Mouse (Mus musculus) erythroid progenitor cell, adult 5-6 weeks (primary cell): Measurements from ENCODE around the gene Dnmt3a. TPM values are rescaled to one million over a fixed set of nuclear protein-coding genes. Genes with fewer than 3 reads are reported as not detected.

Experiments
- ATAC-seq: replicated peaks from 2 replicates; pipeline ENCODE4 v1.8.0; 2016; ENCODE audit warnings: moderate number of reproducible peaks, mild to moderate bottlenecking, moderate TSS enrichment, inconsistent platforms; ENCODE audit not compliant: poor library complexity, low FRiP score, severe bottlenecking
- total RNA-seq, 2 experiments: library from RNA; stranded (forward) in 1 of 2; stranded (reverse) in 1 of 2; fragments of 150-400 nt in 1 of 2; fragments of 186-747, 209-891 nt in 1 of 2; gene quantifications; 2 replicates each; pipeline versions ENCODE4 v1.2.3 to v1.2.4; 2015 to 2017; ENCODE audit warnings: low replicate concordance in 2 of 2

Dnmt3a gene
- total RNA-seq, 2 experiments from 2014 or later, result 0.83 to 1.3 TPM

DNA sequence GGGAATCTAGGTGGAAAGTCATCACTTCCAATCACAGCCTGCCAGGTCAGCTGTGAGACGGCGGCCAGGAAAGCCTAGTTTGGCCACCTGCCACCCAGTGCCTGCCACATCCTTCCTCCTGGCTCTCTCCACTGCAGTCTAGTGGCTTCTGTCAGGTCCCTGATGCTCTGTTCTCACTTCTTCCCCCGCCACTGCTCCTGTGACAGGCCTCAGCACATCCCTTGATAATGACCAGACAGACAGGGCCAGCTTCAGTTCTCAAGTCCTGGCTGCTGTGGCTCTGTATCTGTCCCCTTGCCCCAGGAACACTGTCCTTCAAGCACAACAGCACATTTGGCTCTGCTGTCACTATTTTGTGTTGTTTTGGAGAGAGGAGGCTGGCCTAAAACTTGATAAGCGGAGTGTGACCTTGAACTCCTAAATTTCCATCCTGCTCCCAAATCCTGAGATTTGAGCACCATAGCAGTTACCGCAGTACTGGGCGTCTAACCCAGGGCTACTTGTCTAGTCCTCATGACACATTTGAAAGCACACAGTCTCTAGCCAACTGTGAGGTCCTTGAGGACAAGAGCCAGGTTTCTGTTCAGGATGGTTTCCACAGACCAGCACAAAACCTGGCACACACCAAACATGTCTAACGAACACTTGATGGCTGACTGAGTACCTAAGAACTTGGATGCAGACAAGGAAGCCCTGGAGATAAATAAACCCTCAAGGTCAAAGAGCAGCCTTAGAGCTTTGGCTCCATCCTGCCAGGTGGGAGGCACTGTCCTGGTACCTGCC lies 63.1 kb downstream of the Dnmt3a start:
- ATAC-seq, result no peak

DNA sequence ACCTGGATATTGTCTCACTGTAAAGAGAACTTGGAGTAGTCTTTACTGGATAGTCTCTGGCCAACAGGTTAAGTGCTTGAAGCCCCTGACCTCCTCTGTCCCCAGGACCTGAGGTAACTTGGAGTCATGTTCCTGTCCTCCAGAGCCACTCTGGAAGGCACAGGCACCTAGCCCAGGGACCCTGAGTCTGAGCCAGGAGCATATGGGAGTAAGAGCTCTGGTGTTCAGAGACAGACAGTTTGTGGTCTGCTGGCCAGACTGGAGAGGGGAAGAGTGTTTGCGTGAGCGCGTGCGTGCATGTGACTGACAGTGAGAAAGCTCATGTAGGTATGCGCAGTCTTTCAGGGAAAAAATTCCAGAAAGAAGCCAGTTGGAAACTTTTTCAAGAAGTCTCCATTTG lies 64.2 kb downstream of the Dnmt3a start:
- ATAC-seq, result no peak

DNA sequence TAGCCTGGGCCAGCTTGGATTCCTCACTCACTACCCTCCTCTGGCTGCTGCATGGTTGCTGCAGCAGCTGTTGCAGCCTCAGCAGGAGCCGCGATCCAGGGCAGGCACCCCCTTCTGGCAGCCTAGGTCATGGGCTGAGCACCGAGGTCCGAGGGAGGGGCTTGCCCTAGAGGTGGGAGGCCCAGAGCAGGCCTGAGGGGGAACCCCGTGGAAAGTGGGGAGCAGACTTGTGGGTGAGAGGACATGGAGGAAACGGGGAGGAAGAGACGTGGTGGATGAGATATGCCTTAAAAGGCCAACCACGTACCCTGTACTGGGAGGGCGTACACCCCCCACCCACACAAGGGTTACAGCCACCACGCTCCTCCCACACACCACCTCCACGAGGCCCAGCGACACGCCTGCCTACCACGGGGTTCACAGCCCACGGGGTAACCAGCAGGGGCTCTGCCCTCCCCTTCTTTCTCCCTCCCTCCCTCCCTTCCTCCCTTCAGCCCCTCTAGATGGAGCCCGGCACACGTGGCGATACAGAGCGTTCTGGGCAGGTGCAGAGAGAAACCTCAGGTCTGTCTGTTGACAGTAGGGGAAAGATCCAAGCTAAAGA lies 65.2 kb downstream of the Dnmt3a start:
- ATAC-seq, result no peak

DNA sequence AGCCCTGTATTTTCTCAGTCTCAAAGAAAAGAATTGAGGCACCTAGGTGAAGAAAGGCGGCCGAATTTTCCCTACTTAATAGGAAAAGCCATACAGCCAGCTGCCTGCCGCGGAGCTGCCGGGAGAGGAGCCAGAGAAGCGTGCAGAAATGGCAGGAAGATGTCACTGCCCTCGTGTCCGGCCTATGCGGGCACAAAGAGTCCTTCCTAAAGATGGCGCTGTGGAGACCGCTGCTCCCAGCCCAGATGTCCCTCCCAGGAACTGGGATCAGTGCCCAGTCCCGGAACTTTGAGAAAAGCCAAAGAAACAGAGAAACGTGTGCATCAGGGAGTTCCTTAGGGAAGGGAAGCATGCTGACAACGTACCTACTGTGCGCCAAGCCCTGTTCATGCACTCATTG lies 65.8 kb downstream of the Dnmt3a start:
- ATAC-seq, result no peak

DNA sequence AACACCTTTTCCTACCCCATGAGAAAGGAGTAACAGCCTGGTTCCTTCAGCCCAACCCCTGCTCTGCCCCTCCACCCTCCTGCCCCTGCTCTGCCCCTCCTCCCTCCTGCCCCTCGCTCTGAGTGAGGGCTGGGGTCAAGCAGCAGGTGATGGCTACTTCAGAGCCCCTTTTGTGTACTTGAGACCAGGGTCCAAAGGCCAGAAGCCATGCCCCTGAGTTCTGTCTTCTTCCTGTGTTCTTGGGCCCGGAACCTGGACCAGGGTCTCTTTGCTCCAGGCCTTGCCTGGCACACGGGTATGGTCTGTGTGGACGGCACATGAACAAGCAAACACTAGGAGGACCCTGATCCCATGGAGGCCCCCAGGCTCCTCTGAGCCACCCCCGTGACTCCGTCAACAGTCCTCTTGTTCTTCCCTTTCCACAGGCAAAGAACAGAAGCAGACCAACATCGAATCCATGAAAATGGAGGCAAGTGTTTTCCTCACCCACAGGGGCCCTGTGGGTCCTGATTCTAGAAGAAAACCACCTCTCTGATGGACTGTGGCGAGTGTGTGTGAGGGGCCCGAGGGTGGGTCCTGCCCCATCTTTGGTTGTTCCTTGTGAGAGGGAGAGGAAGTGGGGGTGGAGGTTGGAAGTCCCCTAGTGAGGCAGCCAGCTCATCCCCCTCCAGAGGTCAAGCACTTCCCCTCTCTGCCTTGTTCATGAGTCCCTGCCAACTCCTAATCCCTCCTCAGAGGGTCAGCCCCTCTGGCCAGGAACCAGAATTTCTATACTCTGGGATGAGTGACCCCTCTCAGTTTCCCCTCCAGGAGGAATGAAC lies 66.8 kb downstream of the Dnmt3a start:
- no peak for ATAC-seq

DNA sequence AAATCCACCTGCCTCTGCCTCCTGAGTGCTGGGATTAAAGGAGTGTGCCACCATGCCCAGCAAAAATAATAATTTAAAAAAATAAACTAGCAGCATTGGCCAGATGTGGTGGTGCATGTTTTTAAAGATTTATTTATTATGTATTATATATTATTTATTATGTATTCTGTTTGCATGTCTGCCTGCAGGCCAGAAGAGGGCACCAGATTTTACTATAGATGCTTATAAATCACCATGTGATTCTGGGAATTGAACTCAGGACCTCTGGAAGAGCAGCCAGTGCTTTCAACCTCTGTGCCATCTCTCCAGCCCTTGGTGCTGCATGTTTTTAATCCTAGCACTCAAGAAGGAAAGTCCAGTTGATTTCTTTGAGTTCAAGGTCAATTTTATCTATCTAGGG lies 69.7 kb downstream of the Dnmt3a start:
- ATAC-seq, result no peak

DNA sequence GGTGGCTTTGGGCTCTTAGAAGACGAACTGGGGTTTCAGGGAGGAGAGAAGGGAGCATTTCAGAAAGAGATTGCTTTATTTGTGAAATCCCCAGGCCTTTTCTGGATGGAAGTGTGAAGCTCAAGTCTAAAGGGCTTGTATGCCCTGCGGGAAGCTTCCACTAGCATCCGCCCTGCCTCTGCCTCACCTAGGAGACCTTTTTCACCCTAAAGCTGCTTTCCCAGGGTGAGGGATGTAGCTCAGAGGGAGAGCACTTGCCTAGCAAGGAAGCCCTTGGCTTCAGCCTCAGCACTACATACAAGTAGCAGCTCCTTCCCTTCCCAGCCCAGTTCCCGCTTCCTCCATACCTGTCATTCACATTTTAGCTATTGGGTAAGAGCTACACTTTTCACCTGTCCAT lies 71.6 kb downstream of the Dnmt3a start:
- ATAC-seq, result no peak

DNA sequence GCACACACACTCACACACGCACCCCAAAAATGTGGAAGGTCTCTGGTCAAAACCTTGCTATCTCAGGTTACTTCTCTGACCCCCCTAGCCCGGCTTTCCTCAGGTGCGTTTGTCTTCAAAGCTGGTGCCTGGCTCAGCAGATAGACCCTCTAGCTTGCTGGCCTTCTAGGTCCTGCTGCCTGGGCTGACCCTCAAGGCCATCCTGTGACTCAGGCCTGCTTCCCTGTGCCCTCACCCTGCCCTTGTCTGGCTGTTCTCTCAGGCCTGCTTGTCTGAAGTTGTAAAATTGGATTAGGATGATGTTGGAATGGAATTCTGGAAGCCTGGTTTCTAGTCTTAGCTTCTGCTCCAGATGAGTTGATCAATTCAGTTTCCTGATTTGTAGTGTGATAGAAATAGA lies 75.7 kb downstream of the Dnmt3a start:
- no peak for ATAC-seq

DNA sequence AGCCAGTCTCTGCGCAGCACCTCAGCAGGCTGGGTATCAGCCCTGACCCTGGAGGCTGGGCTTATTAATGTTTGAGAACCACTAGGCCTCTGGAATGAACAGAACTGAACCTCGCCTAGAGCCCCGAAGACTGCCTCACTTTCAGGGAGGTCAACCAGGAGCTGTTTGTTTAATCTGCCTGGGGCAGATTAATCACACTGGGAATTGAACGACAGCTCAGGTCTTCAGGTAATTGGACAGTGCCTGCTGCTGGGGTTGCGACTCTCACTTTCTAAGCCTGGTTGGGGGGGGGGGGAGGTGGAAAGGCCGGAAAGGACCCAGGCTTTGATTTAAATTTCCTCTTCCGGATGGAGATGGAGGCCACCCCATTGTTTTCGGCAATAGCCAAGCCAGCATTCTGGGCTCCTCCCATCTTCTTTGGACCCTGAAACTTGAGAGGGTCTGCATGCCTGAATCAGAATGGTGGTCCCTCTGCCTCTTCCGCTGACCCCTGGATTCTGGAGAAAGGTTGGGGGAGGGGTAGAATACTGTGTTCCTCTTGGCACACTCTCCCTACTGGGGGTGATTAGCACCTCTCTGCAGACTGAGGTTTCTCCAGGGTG lies 79.2 kb downstream of the Dnmt3a start:
- ATAC-seq, result no peak

DNA sequence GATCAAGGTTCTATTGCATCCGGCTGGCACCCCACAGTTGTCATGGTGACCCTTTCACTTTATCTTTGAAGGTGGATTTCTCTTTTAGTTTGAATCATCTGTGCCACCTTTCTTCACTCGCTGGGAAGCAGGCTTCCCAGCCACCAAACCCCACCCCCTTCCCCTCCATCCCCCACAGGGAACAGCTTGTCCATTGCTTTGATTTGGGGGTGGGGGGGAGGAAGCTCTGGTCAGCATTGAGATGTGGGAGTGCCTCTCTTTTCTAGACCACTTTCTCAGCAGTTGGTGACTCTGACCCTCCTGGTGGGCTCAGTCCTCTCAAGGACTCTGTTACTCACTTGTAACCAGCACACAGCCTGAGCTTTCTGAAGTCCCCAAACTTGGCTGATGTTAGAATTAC lies 80.8 kb downstream of the Dnmt3a start:
- ATAC-seq, result no peak

DNA sequence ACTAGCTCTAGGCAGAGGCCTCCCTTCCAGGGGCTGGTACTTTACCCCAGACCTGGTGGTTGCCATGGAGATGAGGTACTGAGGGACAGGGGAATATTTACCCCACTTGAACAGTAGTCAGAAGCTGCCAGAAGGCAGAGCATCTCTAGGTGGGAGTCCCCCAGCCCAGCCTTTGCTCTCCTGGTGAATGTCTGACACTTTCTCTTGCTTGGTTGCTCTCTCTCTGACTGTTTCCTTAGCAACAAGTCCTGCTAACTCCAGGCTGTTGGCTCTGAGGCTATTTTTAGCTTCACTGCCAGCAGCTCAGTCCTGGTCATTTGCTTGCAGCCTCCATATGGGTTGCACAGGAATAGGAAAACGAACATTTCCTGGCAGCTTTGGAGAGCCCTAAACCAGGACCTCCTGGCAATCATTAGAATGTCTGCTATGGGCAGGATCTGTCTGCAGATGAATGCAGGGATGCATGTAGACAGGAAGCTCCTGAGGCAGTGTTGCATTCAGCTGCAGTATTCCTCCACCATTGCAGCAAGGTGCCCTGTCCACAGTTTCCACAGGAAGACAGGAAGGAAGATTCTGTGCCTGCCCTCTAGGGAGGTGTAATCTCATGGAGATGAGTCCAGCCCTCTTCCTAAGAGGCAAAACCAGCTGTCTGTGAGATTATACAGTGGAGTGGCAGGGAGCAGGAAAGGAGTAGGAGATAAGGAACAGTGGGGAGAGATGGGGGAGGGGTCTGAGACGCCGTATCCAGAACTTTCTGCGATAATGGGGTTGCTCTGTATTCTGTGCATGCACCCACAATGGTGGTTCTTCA lies 81.9 kb downstream of the Dnmt3a start:
- ATAC-seq, result no peak

DNA sequence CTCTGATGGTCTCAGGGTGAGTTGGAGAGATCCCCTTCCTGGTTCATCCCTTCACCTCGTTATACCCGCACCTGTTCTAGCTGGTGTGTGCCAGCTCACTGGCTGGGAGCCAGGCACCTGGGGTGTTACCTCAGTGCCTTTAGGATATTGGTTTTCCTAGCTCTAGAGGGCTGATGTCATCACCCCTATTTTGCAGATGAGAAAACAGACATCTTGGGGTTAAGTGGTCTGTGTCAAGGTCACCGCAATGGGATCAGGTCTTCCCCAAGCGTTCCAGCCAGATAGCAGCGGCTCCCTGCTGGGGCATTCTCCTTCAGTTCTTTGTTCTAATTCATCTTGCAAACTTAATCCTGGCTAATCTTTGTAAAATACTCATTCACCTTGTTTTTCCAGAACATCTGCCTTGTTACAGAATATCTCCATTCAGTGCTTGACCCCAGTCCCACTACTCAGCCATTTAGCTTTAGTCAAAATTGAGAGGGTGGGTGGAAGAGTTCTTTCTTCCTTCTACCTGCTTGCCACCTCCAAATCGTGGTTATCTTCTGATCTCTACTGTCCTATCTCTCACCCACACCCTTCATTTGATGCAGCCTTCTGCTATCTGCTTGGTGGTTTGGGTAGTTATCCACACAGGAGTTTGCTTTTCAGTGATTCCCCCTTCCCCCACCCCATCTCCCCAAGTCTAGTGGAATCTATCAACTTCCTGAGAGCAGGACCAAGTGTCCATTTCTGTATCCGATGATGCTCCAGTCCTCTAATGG lies 84.2 kb downstream of the Dnmt3a start:
- ATAC-seq, result no peak

DNA sequence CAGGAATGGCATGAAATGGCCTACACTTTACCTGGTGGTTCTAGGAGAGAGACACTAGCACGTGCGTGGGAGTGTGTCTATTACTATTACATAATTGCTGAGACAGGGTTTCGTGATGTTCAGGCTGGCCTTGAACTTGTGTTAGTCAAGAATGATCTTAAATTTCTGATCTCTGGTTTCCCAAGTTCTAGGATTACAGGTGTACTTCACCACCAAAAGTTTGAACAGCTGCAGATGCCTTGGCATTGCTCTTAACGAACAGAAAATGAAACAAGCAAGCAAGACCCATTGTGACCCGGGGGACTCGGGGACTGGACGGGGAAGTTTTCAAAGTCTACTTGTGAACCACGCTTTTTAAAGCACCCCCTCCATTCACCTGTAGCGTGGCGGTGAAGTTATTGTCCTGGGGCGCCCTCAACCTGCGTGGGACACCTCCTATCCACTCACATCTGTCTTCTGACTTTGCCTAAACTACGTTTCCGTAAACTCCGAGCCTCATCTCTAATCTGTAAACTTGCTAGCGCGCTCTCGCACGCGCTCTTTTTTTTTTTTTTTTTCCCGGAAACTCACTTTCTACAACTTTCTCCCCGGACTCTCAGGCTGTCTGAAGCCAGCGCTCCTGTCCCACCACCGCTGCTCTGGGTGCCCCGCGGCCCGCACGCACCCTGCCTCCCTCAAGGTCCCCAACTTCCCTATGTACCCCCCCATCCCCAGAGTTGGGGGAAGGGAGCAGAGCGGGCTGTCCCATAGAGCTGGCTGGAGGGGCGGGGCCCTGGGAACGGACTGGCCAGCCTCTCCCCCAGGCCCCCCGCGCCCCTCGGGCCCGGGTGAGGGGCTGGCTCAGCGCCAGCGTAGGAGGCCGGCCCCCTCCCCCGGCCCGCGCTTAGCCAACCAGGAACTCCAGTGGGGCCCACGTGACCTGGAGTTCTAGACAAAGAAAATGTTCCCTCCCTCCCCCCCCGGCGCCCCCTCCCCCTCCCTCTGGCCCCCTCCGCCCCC lies 85.2 kb downstream of the Dnmt3a start:
- ATAC-seq, result no peak

DNA sequence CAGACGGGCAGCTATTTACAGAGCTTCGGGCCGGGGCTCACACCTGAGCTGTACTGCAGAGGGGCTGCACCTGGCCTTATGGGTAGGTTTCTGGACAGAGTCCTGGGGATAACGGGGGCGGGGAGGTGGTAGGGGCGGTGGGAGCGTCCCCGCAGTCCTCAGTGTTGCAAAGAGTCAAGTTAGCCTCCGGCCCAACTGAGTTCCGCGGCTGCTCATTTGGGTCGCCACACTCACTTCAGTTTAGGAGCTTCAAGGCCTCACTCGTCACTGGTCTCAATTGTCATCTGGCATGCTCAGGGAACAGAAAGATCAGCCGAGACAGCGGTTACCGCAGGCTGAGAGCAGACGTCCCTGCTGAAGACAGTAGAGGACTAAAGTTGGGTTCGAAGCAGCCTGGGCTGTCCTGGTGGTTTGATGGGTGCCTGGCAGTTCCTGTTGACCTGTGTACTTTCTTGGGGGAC lies 86.0 kb downstream of the Dnmt3a start:
- no peak for ATAC-seq

DNA sequence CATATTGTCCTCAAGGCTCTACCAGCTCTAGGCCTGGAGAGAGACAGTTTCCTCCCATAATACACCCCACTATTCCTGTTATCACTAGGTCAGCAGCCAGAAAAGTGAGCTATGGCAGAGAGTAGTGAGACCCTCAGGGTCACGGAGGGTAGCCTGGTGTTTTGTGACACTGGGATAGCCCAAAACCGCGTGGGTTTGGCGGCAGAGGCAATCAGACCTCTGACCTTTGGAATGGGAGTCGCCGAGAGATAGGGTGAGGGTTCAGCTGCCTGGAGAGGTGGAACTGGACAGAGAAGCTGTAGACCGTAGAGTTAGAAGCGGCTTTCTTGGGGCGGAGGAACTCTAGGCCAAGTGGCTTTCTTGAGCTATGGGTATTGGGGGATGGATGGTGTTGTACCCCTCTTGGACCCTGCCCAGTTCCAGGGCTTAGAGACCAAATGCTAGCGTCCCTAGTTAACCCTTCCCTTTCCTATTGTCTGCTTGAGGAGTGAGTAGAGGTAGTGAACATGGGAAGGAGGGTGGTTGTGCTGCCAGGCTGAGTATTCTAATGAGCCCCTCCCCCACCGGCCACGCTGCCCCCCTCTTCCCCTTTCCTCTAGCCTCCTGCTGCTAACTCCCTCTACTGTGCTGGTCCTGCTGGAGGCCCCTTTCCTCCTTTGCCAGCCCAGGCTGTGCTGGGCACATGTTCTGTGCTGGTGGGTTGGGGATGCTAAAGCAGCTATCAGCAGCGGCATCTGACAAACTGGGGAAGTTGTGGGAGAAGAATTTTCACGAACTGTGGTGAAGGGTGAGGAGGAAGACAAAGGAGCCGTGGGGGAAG lies 86.6 kb downstream of the Dnmt3a start:
- ATAC-seq, result no peak

DNA sequence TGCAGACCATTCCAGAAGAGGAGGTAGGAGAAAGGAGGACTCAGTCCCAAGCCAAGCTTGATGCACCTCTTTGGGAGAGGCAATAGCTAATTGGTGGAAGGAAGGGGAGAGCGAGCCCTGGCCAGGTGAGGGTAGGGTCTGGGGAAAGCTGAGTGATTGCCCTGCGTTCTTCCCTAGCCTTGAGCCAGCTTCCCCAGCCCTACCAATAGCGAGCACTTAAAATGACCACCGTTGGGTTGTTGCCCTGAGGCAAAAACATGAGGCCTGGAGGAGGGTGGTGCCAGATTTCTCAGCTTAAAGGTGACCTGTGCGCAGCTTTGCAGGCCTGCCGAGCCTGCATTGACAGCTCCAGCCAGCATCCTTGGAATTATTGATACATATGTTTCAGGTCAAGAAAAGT lies 87.5 kb downstream of the Dnmt3a start:
- no peak for ATAC-seq

DNA sequence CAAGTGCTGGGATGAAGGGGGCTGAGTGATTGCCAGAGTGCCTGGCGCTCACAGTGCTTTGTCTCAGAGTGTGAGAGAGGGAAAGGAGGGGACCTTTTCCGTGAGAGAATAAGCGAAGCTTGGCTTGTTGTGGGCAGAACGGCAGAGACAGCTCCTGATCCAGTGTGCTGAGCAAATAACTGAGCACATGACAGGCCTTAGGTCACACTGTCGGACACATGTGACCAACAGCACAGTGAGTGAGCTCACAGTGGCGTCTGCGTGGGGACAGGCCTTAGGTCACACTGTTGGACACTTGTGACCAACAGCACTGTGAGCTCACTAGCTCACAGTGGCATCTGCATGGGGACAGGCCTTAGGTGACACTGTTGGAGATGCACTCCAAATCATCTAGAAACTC lies 88.7 kb downstream of the Dnmt3a start:
- ATAC-seq, result no peak
